Mouse (Mus musculus) monocyte, adult 5-6 weeks (primary cell): ENCODE data around the gene Gm7879. TPM values are rescaled to one million over a fixed set of nuclear protein-coding genes. Genes with fewer than 3 reads are reported as not detected.
A peak's percentile ranks its signal among the peaks of the same experiment; 100 is the strongest.

Source experiments
- ATAC-seq: fragments of 153-309, 156-312 bp; replicated peaks from 2 replicates; pipeline ENCODE4 v1.8.0; 2017; ENCODE audit warnings: mild to moderate bottlenecking; ENCODE audit not compliant: low TSS enrichment, insufficient number of reproducible peaks, severe bottlenecking, poor library complexity, low FRiP score
- total RNA-seq: library from RNA; stranded (forward); fragments of 200-1000, 200-491, 200-594 nt; gene quantifications from 3 replicates; pipeline ENCODE4 v1.2.3, GENCODE M21; 2017

The Gm7879 gene
- total RNA-seq, 1 experiment from 2014 or later = 11.3 TPM

- no peak for ATAC-seq
These were observed 20.3 kb downstream of the Gm7879 start for GRCm38 (mm10) chr5:43933269-43933668.

DNA sequence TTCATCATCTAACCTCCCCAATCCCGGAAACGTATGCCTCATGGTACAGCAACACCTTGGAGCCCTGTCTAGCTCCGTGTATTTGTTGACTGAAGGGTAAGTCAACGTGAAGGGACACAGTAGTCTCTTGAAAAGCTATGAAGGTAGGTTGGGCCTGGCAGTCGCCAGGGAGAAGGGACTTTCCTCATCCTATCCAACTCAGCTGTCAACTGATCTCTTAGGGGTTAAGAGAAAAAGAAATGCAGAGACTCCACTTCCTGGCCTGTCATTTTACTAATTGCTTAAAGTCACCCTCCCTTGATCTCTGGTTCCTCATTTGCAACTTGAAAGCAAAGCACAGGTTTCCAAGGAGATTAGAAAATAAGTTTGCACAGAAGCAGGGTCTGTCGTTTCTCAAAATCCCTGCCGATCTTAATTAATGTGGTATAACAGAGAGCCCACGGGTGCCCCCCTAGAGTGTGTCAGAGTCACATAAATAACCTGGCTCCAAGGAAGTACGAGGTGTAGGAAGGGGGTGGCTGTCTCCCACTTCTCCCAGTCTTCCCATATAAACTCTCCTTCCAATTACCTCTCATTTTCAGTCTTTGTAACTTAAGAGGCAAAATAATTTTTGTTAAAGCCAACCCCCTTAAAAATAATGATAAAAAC is 34.5 kb downstream of the Gm7879 start:
- 0 out of 2 replicates have a peak, but pooled peaks have one; percentile 14 for ATAC-seq

GRCm38 (mm10) chr5:43948111-43948743 is 35.3 kb downstream of the Gm7879 start:
- ATAC-seq = peak; percentile 50

GRCm38 (mm10) chr5:43948748-43949275 is 35.9 kb downstream of the Gm7879 start:
- peak; percentile 32; the same call in 1 of the 2 replicates for ATAC-seq

DNA sequence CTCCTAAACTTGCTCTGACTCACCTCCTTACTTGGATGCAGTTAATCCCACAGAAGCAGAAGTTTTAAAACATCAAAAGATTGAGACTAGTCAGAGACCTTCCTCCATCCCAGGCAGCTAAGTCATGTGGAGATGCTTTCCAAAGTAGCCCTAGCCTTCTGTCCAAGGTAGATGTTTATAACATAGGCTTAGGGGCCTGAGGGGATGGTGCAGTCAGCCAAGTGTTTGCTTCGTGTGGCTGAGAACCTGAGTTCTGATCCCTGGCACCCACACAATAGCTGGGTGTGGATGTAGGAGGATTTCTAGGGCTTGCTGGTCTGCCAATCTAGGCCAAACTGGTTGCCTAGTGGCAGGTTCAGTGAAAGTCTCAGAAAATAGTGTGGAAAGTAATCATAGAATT is 40.3 kb downstream of the Gm7879 start:
- no peak for ATAC-seq

GRCm38 (mm10) chr5:43959884-43960440 is 47.0 kb downstream of the Gm7879 start:
- no peak for ATAC-seq

- no peak for ATAC-seq
These were observed 48.1 kb downstream of the Gm7879 start for GRCm38 (mm10) chr5:43961056-43961455.

Other genes with a start within 250 kb of the Gm7879 start
- gene Bst1, start 94.3 kb upstream of the Gm7879 start, total RNA-seq = 3.8 to 8.0 TPM (median 3.8 TPM) in 3 replicates
- gene Fbxl5, start 91.5 kb upstream of the Gm7879 start, total RNA-seq = 126 to 151 TPM (median 147 TPM) in 3 replicates
- gene Cd38, start 44.6 kb upstream of the Gm7879 start, total RNA-seq = 13.9 to 18.1 TPM (median 14.7 TPM) in 3 replicates
- not detected in 3 replicates for gene Fgfbp1, start 68.6 kb downstream of the Gm7879 start, total RNA-seq
- gene Prom1, start 188.9 kb downstream of the Gm7879 start, total RNA-seq = not detected in 3 replicates